In genomic region chr10:80172527-80173292, GRCm38 (mm10) we compare ENCODE assay signal across 8 mouse cellular contexts. TPM values are rescaled to one million over a fixed set of nuclear protein-coding genes. Genes with fewer than 3 reads are reported as not detected.
DNase-seq lines count a peak whose midpoint lies in the region; ATAC-seq and TF ChIP-seq lines count a peak whose summit lies in the region.

TSS of gene 1600002K03Rik (plus strand) at chr10:80172944.

- H3K4me2 ChIP-seq in hindbrain, embryonic 11.5 days (replicated peaks; ENCODE audit: low read depth, low read length), result peak within 1 kb of the TSS; percentile 67
- peak within 1 kb of the TSS; percentile 59 for H3K4me2 ChIP-seq in lung, postnatal 0 days (replicated peaks; ENCODE audit: low read depth, low read length)

- no peak for TF ChIP-seq EP300 in MEL (IDR thresholded peaks at IDR 0.05; ENCODE audit: low read depth in 1 of 2, low read length in 2 of 2)
- TF ChIP-seq EP300 in lung, postnatal 0 days (IDR thresholded peaks at IDR 0.05), result peak; percentile 21; the same call in 1 of the 2 replicates

- H3K9me3 ChIP-seq in MEL (replicated peaks; ENCODE audit: insufficient read depth, low read length), result no peaks in the 10 kb centered on the region
- no peaks in the 10 kb centered on the region for H3K9me3 ChIP-seq in hindbrain, embryonic 11.5 days (ENCODE audit: control insufficient read depth, low read length)
- no peaks in the 10 kb centered on the region for H3K9me3 ChIP-seq in lung, postnatal 0 days (ENCODE audit: low read length)

- WGBS in hindbrain, embryonic 11.5 days, result 9% methylated on average over 35 of the region's 35 CpGs
- 6% methylated on average over 35 of the region's 35 CpGs for WGBS in lung, postnatal 0 days

- peak; percentile 98 for DNase-seq in MEL (ENCODE audit: low read depth, low spot score)
- DNase-seq in cerebellum, adult 9-10 months, result peak; percentile 90
- DNase-seq in frontal cortex, postnatal 10 days (ENCODE audit: low spot score in 2 of 2), result peak; percentile 86 to 87
- peak; percentile 91 for DNase-seq in hindbrain, embryonic 11.5 days (ENCODE audit: low spot score)
- DNase-seq in layer of hippocampus, postnatal 10 days (ENCODE audit: low spot score in 2 of 2), result peak; percentile 88 to 91
- peak; percentile 96 for DNase-seq in lung, postnatal 0 days (ENCODE audit: low spot score)
- peak; percentile 88 for DNase-seq in ovary, postnatal 10 days (ENCODE audit: low spot score)
- peak; percentile 88 for DNase-seq in thymus, postnatal 14 days

- no peaks in the 10 kb centered on the region for H3K27me3 ChIP-seq in MEL (ENCODE audit: control insufficient read depth in 1 of 2, insufficient read depth in 2 of 2, low read length in 2 of 2)
- no peaks in the 10 kb centered on the region for H3K27me3 ChIP-seq in hindbrain, embryonic 11.5 days (ENCODE audit: control insufficient read depth, insufficient read depth, low read length)
- H3K27me3 ChIP-seq in lung, postnatal 0 days (replicated peaks; ENCODE audit: insufficient read depth, low read length), result no peaks in the 10 kb centered on the region

- H3K4me1 ChIP-seq in MEL (ENCODE audit: control insufficient read depth in 1 of 2, insufficient read depth in 2 of 2, low read length in 2 of 2), result peaks cover 0 to 11% of the 10 kb centered on the region in 2 experiments; a peak in 1 of 4 replicates
- peaks cover 6% of the 10 kb centered on the region; the same call in 1 of the 2 replicates for H3K4me1 ChIP-seq in hindbrain, embryonic 11.5 days (replicated peaks; ENCODE audit: control insufficient read depth, insufficient read depth, low read length)
- peaks cover 10% of the 10 kb centered on the region; the same call in 1 of the 2 replicates for H3K4me1 ChIP-seq in lung, postnatal 0 days (ENCODE audit: insufficient read depth, low read depth, low read length)

- peaks cover 0 to 12% of the 10 kb centered on the region in 2 experiments; a peak in 2 of 4 replicates for H3K36me3 ChIP-seq in MEL (ENCODE audit: control insufficient read depth in 1 of 2, insufficient read depth in 2 of 2, low read length in 2 of 2)
- H3K36me3 ChIP-seq in hindbrain, embryonic 11.5 days (ENCODE audit: control insufficient read depth, insufficient read depth, low read length), result peaks cover 17% of the 10 kb centered on the region
- peaks cover 18% of the 10 kb centered on the region for H3K36me3 ChIP-seq in lung, postnatal 0 days (ENCODE audit: insufficient read depth, low read length)

- no peak for TF ChIP-seq RAD21 in MEL (IDR thresholded peaks at IDR 0.05; ENCODE audit: low read depth, low read length)

- peaks cover 11% of the 10 kb centered on the region; the same call in 1 of the 2 replicates for H3K79me2 ChIP-seq in MEL (ENCODE audit: control insufficient read depth, insufficient read depth, low read length, poor library complexity)

- peak; percentile 74 for ATAC-seq in hindbrain, embryonic 11.5 days (ENCODE audit: low FRiP score)
- ATAC-seq in lung, postnatal 0 days, result peak; percentile 78

- peak within 1 kb of the TSS; percentile 78 to 85 for H3K4me3 ChIP-seq in MEL (ENCODE audit: control insufficient read depth in 1 of 2, insufficient read depth in 1 of 2, low read depth in 2 of 2, low read length in 2 of 2)
- H3K4me3 ChIP-seq in hindbrain, embryonic 11.5 days (ENCODE audit: low read depth, low read length), result peak within 1 kb of the TSS; percentile 50
- peak within 1 kb of the TSS; percentile 53 for H3K4me3 ChIP-seq in lung, postnatal 0 days (ENCODE audit: low read depth, low read length)

- TF ChIP-seq POLR2A in MEL (IDR thresholded peaks at IDR 0.05; ENCODE audit: control insufficient read depth in 1 of 2, insufficient read depth in 1 of 2, low read depth in 1 of 2, low read length in 2 of 2, poor library complexity in 1 of 2), result peak; percentile 89 to 95

- H3K27ac ChIP-seq in MEL (ENCODE audit: control insufficient read depth, low read depth, low read length), result peak within 1 kb of the TSS; percentile 100
- H3K27ac ChIP-seq in hindbrain, embryonic 11.5 days (ENCODE audit: low read depth, low read length), result peak within 1 kb of the TSS; percentile 86
- H3K27ac ChIP-seq in lung, postnatal 0 days (ENCODE audit: low read length), result peak within 1 kb of the TSS; percentile 85

- TF ChIP-seq CTCF in MEL (IDR thresholded peaks at IDR 0.05 in 2 of 3, conservative IDR thresholded peaks at IDR 0.05 in 1 of 3; ENCODE audit: control insufficient read depth in 1 of 3, insufficient read depth in 1 of 3, low read depth in 2 of 3, low read length in 3 of 3, poor library complexity in 1 of 3, severe bottlenecking in 1 of 3), result no peak
- TF ChIP-seq CTCF in lung, postnatal 0 days (IDR thresholded peaks at IDR 0.05), result no peak

- H3K9ac ChIP-seq in MEL (ENCODE audit: control insufficient read depth, low read depth, low read length, poor library complexity, severe bottlenecking), result peak within 1 kb of the TSS; percentile 98
- peak within 1 kb of the TSS; percentile 52 for H3K9ac ChIP-seq in hindbrain, embryonic 11.5 days (ENCODE audit: low read depth, low read length)
- H3K9ac ChIP-seq in lung, postnatal 0 days (replicated peaks; ENCODE audit: low read depth), result no peak within 1 kb of the TSS

TF ChIP-seq in MEL, 35 proteins besides CTCF, POLR2A, EP300 and RAD21:
- TF ChIP-seq ZC3H11A (IDR thresholded peaks at IDR 0.05; ENCODE audit: low read depth, low read length) (no peak), MYC (IDR thresholded peaks at IDR 0.05; ENCODE audit: low read depth, low read length) (peak; percentile 93), E2F4 (IDR thresholded peaks at IDR 0.05; ENCODE audit: borderline replicate concordance, low read depth, low read length) (no peak), TCF12 (IDR thresholded peaks at IDR 0.05; ENCODE audit: low read depth, low read length) (peak; percentile 58; the same call in 1 of the 2 replicates), MAX (IDR thresholded peaks at IDR 0.05; ENCODE audit: low read length) (peak; percentile 82), KAT2A (conservative IDR thresholded peaks at IDR 0.05; ENCODE audit: low read depth, low read length) (no peak; the same call in 1 of the 2 replicates), BHLHE40 (IDR thresholded peaks at IDR 0.05; ENCODE audit: borderline replicate concordance, low read depth, low read length) (peak; percentile 96), MXI1 (IDR thresholded peaks at IDR 0.05; ENCODE audit: low read depth, low read length) (peak; percentile 96), ZMIZ1 (IDR thresholded peaks at IDR 0.05; ENCODE audit: low read depth, low read length) (peak; percentile 25; the same call in 1 of the 2 replicates), MAZ (IDR thresholded peaks at IDR 0.05; ENCODE audit: low read depth, low read length) (peak; percentile 54), ELF1 (IDR thresholded peaks at IDR 0.05; ENCODE audit: low read depth, low read length) (peak; percentile 90), MAFK (IDR thresholded peaks at IDR 0.05; ENCODE audit: borderline replicate concordance, low read depth, low read length) (no peak), HCFC1 (IDR thresholded peaks at IDR 0.05; ENCODE audit: low read depth, low read length) (peak; percentile 81), SIN3A (IDR thresholded peaks at IDR 0.05; ENCODE audit: low read length) (peak; percentile 88), TBP (IDR thresholded peaks at IDR 0.05; ENCODE audit: low read depth, low read length) (peak; percentile 74), ZNF384 (IDR thresholded peaks at IDR 0.05; ENCODE audit: low read depth, low read length) (peak; percentile 95), MEF2A (IDR thresholded peaks at IDR 0.05; ENCODE audit: extremely low read depth, insufficient replicate concordance, low read depth, low read length, poor library complexity, severe bottlenecking) (no peak), ETS1 (IDR thresholded peaks at IDR 0.05; ENCODE audit: low read depth, low read length) (peak; percentile 40; the same call in 1 of the 2 replicates), USF1 (IDR thresholded peaks at IDR 0.05; ENCODE audit: low read depth, low read length) (peak; percentile 93), NELFE (IDR thresholded peaks at IDR 0.05; ENCODE audit: low read depth, low read length) (peak; percentile 86), POLR2AphosphoS2 (IDR thresholded peaks at IDR 0.05; ENCODE audit: low read length) (peak; percentile 94), NRF1 (IDR thresholded peaks at IDR 0.05; ENCODE audit: insufficient read depth, low read depth, low read length, poor library complexity, severe bottlenecking) (peak; percentile 66), USF2 (IDR thresholded peaks at IDR 0.05; ENCODE audit: borderline replicate concordance in 1 of 2, insufficient read depth in 1 of 2, low read depth in 1 of 2, low read length in 2 of 2) (peak in 1 of 2 experiments; percentile 79; a peak in 2 of 4 replicates), RCOR1 (IDR thresholded peaks at IDR 0.05; ENCODE audit: low read depth, low read length) (no peak)
TF ChIP-seq in MEL: peak in this region for 18.

RNA-seq across cellular contexts. Expression of gene 1600002K03Rik, which starts in this region (rescaled TPM):
- 16.9 and 17.7 TPM in 2 replicates for total RNA-seq in MEL (2012; rRNA removed)
- polyA plus RNA-seq in MEL (2012; ENCODE audit: insufficient read depth in 1 of 2, insufficient read length in 2 of 2, low read depth in 1 of 2, low replicate concordance in 2 of 2, missing spikeins in 1 of 2), result 10 to 100 TPM in 1 of 2 experiments, not detected in 1; 11.4 TPM
- 7.6 and 9.4 TPM in 2 replicates for polyA plus RNA-seq in hindbrain, embryonic 11.5 days (2014; fragmentation: Nextera tagmentation; extraction: Ambion mirVana)
- 1 to 10 TPM; 4.3 to 6.7 TPM for total RNA-seq in layer of hippocampus, postnatal 10 days (2021)
- 10.4 and 11.7 TPM in 2 replicates for polyA plus RNA-seq in lung, postnatal 0 days (2015; fragmentation: Nextera tagmentation; extraction: Ambion mirVana)

Comparison
In these comparisons a context has a peak if more than half of its experiments do, and no peak if none do; other contexts are left out.
1. Peak in every context shown above with its lines: DNase-seq, ATAC-seq, H3K4me3 ChIP-seq and H3K27ac ChIP-seq.